Mouse (Mus musculus): Measurements from ENCODE around the gene Gatd1.

- TF ChIP-seq CTCF (IDR thresholded peaks at IDR 0.05; ENCODE audit: insufficient read depth, low read depth, low read length): no peak
- peak; percentile 35; the same call in 1 of the 2 replicates for TF ChIP-seq POLR2A (IDR thresholded peaks at IDR 0.05; ENCODE audit: insufficient read depth, low read depth, low read length)
Observed at GRCm38 (mm10) chr7:141435129-141435855, 21.4 kb upstream of the Gatd1 start.

Data from olfactory bulb, adult 2 months (tissue).